Mouse (Mus musculus) spleen, adult 2 months (tissue): ENCODE data around the gene Hcn2.

Source experiments
- CTCF ChIP-seq: fragments of 200-500 bp; IDR thresholded peaks from 2 replicates; pipeline ENCODE4 v1.5.1; 2011; ENCODE audit warnings: mild to moderate bottlenecking, inconsistent platforms; ENCODE audit not compliant: insufficient read depth, insufficient read length, insufficient replicate concordance; ENCODE audit errors: extremely low read depth
- POLR2A ChIP-seq: fragments of 200-500 bp; IDR thresholded peaks from 2 replicates; pipeline ENCODE4 v1.6.1; 2011; ENCODE audit warnings: low read depth, low read length, inconsistent platforms

DNA sequence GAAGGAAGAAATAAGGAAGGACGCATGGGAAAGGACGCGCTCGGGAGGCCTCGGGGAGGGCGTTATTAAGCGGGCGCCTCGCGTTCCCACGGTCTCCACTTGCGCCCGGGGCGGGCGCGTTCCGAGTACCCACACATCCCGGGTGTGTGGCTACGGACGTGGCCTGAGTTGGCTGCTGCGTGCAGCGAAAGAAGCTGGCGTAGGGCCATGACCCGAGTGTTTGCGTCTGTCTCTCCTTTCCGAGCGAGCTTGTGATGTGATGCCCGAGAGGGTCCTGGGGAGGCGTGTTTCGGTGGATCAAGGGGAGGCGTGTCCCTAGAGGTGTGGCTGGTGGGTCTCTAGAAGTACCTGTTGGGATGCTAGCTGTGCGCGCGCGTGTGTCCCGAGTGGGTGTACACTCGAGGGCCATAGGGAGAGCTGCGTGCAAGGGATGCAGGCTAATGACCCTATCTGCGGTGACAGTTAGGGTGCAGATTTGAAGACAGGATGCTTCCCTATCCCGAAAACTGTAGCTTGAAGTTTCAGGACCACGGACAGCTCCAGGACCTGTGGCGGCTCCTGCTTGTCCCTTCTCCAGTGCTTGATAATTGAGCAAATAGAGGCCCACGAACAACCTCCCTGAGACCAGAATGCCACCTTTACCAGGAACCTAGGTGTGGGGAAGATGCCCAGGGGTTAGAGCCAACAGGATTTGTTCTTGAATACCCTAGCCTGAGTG is 1.4 kb downstream of the Hcn2 start:
- TF ChIP-seq POLR2A (no peak), CTCF (no peak)
